Mouse (Mus musculus) liver, embryonic 15.5 days (tissue): ENCODE data around the gene Hmgcll1. TPM values are rescaled to one million over a fixed set of nuclear protein-coding genes. Genes with fewer than 3 reads are reported as not detected.

ENCODE experiments used
- ATAC-seq: fragments of 200-750 bp; cut with Nextera tagmentation; 2 replicates; pipeline ENCODE4 v1.8.0; 2017; ENCODE audit warnings: moderate number of reproducible peaks, mild to moderate bottlenecking, moderate library complexity; ENCODE audit not compliant: insufficient read depth
- H3K27ac ChIP-seq: fragments of 300-500 bp; sonication (generic); replicated peaks from 2 replicates; pipeline ENCODE4 v1.5.1; 2015; ENCODE audit warnings: mild to moderate bottlenecking, inconsistent platforms
- H3K27me3 ChIP-seq: fragments of 300-500 bp; sonication (generic); 2 replicates; pipeline ENCODE4 v1.6.1; 2015; ENCODE audit warnings: mild to moderate bottlenecking, inconsistent platforms
- H3K36me3 ChIP-seq: fragments of 300-500 bp; sonication (generic); replicated peaks from 2 replicates; pipeline ENCODE4 v1.6.1; 2015; ENCODE audit warnings: moderate library complexity, mild to moderate bottlenecking, inconsistent platforms
- H3K4me1 ChIP-seq: fragments of 300-500 bp; sonication (generic); replicated peaks from 2 replicates; pipeline ENCODE4 v1.6.1; 2015; ENCODE audit warnings: inconsistent platforms
- H3K4me2 ChIP-seq: fragments of 300-500 bp; sonication (generic); 2 replicates; pipeline ENCODE4 v1.6.1; 2015; ENCODE audit warnings: moderate library complexity, mild to moderate bottlenecking, inconsistent platforms
- H3K4me3 ChIP-seq: fragments of 300-500 bp; sonication (generic); replicated peaks from 2 replicates; pipeline ENCODE4 v1.5.1; 2015; ENCODE audit warnings: mild to moderate bottlenecking, inconsistent platforms
- H3K9ac ChIP-seq: fragments of 300-500 bp; sonication (generic); 2 replicates; pipeline ENCODE4 v1.6.1; 2015; ENCODE audit warnings: moderate library complexity, mild to moderate bottlenecking, inconsistent platforms
- H3K9me3 ChIP-seq: fragments of 300-500 bp; sonication (generic); replicated peaks from 2 replicates; pipeline ENCODE4 v1.6.1; 2016; ENCODE audit warnings: inconsistent platforms
- WGBS: fragments of 180-500 bp; shearing (Covaris S2); methylation state at CpG from one replicate; pipeline ENCODE4 v1.1.7; 2015; ENCODE audit warnings: mixed read lengths; ENCODE audit not compliant: insufficient replicate concordance; 5-methylcytosine and 5-hydroxymethylcytosine counted together
- polyA plus RNA-seq: library from polyadenylated mRNA; unstranded; fragments of >200 nt; fragmentation: Nextera tagmentation; extraction: Ambion mirVana; gene quantifications from 2 replicates; pipeline ENCODE4 v1.2.1, GENCODE M21; 2015

The Hmgcll1 gene
- 0.21 and 0.36 TPM in 2 replicates for polyA plus RNA-seq

DNA sequence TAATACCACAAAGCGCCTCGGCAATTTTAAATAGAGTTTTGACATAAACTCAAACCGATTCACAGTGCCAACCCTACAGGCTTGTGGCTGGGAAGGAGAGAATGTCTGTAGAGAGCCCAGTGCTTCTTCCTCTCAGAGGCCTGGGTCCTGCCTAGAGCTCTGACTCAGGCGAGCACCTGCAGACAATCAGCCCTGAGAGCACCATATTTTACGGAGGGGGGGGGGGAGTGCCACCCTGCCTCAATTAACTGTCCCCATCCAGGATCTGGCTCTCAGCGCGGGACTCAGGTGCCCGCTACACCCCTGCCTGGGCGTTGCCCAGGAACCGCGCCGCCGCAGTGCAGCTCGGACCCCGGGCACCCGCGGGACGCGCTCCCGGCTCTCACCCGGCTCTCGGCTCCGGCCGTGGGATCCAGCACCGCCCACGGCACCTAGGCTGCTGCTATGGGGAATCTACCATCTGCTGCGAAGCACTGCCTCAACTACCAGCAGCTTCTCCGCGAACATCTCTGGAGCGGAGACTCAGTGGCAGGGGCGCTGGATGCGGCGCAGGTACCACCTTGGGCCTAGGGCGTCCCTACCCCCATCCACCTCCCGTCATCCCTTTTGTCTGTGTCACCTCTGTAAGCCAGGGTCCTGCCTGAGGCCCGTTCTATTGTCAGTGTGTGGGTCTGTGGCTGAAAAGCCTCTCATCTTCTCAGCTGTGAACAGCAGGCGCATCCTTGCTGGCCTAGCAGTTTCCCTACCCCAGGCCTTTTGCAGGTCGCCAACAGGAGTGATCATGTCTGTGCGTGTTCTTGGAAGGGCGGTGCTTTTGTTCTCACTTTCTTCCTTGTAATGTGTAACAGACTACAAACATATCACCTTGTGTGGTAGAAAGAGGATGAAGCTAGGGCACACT, at the start of gene Hmgcll1:
Gene Hmgcll1 (plus strand): TSS at position 225 of the 901 bp plus-strand sequence.
- ATAC-seq, result peak; percentile 51
- peaks cover 15% of the 10 kb centered on the region for H3K4me1 ChIP-seq
- peak within 1 kb of the TSS; percentile 39 for H3K9ac ChIP-seq
- WGBS, result 17% methylated on average over 40 of the region's 40 CpGs
- no peaks in the 10 kb centered on the region for H3K36me3 ChIP-seq
- H3K4me2 ChIP-seq, result peak within 1 kb of the TSS; percentile 79
- no peaks in the 10 kb centered on the region for H3K9me3 ChIP-seq
- peak within 1 kb of the TSS; percentile 53 for H3K4me3 ChIP-seq
- 0 out of 2 replicates have a peak, but pooled peaks cover 9% of the 10 kb centered on the region for H3K27me3 ChIP-seq
- H3K27ac ChIP-seq, result no peak within 1 kb of the TSS

DNA sequence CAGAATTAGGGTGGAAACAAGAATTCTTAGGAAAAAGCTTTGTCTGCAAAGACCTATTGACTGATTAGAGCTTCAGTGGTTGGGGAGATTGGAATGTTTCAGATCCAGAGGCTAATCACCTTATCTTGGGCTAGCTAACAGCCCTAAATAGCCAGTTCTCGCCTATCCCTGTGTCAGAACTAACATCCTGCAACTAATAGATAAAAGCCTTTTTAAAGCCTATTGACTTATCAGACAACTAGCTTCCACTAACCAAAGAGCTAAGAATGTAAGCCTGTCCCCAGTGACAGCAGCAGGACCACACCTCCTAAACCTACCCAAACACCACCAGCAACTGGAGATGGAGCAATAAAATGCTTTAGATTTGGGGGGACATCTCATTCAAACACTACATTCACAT, 34.6 kb upstream of the Hmgcll1 start:
- H3K27me3 ChIP-seq, result no peaks in the 10 kb centered on the region
- H3K27ac ChIP-seq, result peak overlapping the region; percentile 77
- WGBS, result 10% methylated on average over 1 of the region's 1 CpGs
- ATAC-seq, result peak; percentile 97
- no peaks in the 10 kb centered on the region for H3K9me3 ChIP-seq
- no peak overlapping the region for H3K4me3 ChIP-seq
- H3K4me2 ChIP-seq, result peak overlapping the region; percentile 38
- no peak overlapping the region for H3K9ac ChIP-seq
- no peaks in the 10 kb centered on the region for H3K36me3 ChIP-seq
- peaks cover 32% of the 10 kb centered on the region for H3K4me1 ChIP-seq

DNA sequence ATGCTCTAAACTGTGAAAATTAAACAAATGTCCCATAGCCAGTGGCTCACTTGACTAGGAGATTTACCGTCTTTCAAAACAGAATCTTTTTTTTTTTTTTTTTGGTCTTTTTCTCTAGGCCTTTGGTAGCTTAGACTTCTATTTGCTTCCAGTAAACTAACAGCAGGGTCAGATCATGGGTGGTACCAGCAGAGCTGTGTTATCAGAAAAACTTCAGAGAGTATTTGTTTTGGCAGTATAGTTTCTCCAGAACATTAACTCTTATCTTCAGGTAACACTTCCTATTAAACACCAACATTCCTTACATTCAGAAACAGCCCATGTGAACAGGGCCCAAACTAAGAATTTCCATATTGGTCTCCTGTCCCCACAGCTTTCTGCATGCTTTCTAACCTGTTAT, 33.5 kb upstream of the Hmgcll1 start:
- Histone ChIP-seq H3K27ac (peak overlapping the region; percentile 77), H3K4me1 (peaks cover 40% of the 10 kb centered on the region), H3K9ac (no peak overlapping the region), H3K27me3 (no peaks in the 10 kb centered on the region), H3K4me2 (peak overlapping the region; percentile 38; the same call in 1 of the 2 replicates), H3K9me3 (no peaks in the 10 kb centered on the region), H3K36me3 (no peaks in the 10 kb centered on the region), H3K4me3 (no peak overlapping the region)
- 10% methylated on average over 1 of the region's 1 CpGs for WGBS
- ATAC-seq, result peak; percentile 67

DNA sequence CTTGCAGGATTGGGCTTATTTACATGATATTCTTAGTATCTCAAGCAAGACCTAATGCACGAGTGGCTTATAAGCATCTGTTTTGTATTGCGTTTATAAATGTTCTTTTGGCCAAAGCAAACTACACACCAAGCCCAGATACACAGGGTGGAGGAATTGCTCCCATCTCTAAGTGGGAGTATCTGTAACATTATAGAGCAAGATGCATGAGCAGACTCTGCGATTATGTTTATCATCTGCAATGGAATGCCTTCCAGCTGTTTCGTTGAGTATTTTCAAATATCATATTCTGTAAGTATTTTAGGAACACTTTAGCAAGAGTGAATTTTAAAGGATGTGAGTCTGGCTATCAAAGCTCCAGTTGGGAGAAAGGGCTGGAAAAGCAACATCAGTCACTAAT, 25.2 kb upstream of the Hmgcll1 start:
- Histone ChIP-seq H3K36me3 (no peaks in the 10 kb centered on the region), H3K9ac (no peak overlapping the region), H3K4me2 (no peak overlapping the region), H3K9me3 (no peaks in the 10 kb centered on the region), H3K4me1 (peaks cover 9% of the 10 kb centered on the region), H3K27me3 (no peaks in the 10 kb centered on the region), H3K4me3 (no peak overlapping the region), H3K27ac (no peak overlapping the region)
- ATAC-seq, result no peak
- 78% methylated on average over 4 of the region's 4 CpGs for WGBS

DNA sequence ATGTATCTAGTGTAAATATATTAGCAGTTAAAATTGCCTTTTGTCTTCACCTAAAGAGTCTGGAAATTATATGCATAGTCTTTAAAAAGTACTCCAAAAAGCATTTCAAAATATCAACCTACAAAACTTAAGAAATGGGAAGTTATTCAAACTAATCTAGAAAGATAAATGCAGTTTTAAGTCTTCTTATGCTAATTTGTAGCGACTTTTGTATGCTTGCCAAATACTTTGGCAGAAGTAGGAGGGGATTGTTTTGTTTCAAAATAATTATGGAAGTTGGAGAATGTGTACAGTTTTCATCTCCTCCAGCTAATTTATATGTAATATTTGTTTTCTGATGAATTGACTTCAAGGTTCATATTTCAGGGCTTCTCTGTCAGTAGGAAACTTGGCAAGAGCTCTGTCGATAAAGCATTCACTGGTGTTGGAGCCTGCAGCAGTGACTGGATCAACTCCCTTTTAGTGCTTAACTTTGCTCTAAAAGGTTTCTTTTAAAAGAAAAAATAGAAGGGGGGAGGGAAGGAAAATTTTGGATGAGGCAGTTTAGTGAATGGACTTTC, 15.8 kb upstream of the Hmgcll1 start:
- WGBS, result 78% methylated on average over 2 of the region's 2 CpGs
- no peaks in the 10 kb centered on the region for H3K36me3 ChIP-seq
- ATAC-seq, result no peak
- H3K27ac ChIP-seq, result no peak overlapping the region
- no peak overlapping the region for H3K9ac ChIP-seq
- H3K9me3 ChIP-seq, result no peaks in the 10 kb centered on the region
- no peaks in the 10 kb centered on the region for H3K4me1 ChIP-seq
- H3K4me2 ChIP-seq, result no peak overlapping the region
- no peaks in the 10 kb centered on the region for H3K27me3 ChIP-seq
- H3K4me3 ChIP-seq, result no peak overlapping the region

DNA sequence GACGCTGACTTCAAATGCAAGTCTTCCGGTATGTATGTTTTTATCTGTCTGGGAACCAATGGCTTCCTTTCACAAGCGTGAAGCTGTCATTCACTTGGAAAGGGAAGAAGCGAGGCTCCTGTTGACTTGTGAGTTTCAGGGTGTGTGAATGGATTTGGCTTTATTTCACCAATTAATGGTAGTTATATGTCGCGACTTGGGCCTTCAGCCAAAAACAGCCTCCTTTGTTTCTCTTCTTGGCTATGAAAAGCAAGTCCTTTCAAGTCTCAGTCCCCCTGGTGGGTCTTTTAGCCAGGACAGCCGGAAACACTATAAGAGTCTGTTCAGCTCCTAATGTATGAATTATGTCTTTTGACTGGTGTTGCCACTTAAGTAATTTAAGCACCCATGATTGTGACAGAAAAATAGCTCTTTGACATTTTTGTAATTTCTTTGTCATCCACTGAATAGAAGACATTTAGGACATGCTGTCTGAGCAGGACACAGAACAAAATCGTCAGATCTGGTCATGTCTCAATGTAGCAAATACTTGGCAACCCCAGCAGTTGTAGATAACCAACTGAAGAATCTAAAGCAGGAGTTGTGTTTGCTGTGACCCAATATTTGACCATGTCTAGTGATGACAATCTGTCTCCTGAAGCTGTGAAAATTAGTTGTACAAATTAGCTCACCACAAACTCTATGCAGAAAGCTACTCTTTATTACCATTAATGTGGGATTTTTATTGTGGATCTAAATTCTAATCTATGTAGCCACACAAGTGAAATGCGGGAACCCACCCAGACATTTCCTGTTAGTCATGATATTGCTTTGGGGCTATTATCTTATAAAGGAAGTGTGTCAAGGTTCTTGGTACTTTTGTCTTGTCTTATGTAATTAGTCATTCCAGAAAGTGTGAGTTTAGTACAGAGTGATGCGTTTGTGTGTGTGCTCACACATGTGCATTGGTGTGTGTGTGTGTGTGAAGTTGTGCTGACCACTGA, 13.5 kb upstream of the Hmgcll1 start:
- no peak; the same call in 1 of the 2 replicates for ATAC-seq
- WGBS, result 55% methylated on average over 10 of the region's 10 CpGs

DNA sequence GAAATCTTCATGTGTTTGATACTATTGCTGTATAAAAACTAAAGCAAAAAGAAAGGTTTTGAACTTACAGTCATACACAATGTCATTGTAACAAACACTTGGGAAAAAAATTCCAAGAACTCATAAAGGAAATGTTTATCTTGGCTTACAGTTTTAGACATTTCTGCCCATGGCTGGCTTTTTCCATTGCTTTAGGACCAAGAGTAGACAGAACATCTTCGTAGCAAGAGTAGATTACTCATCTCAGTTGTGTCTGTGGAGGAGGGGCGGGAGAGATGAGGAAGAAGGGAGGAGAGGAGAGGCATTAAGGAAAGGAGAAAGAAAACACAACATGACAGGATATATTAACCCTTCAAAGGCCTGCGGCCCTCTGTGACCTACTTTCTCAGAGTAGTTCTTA, 11.6 kb upstream of the Hmgcll1 start:
- Histone ChIP-seq H3K9me3 (no peaks in the 10 kb centered on the region), H3K4me3 (no peak overlapping the region), H3K4me2 (no peak overlapping the region), H3K9ac (no peak overlapping the region), H3K27ac (no peak overlapping the region), H3K4me1 (0 out of 2 replicates have a peak, but pooled peaks cover 3% of the 10 kb centered on the region), H3K36me3 (no peaks in the 10 kb centered on the region), H3K27me3 (no peaks in the 10 kb centered on the region)
- 56% methylated on average over 3 of the region's 3 CpGs for WGBS
- no peak for ATAC-seq

More for the DNA sequence above, 13.5 kb upstream of the Hmgcll1 start:
- Histone ChIP-seq H3K4me3 (no peak overlapping the region), H3K36me3 (no peaks in the 10 kb centered on the region), H3K27me3 (no peaks in the 10 kb centered on the region), H3K4me2 (no peak overlapping the region), H3K9ac (no peak overlapping the region), H3K27ac (no peak overlapping the region), H3K9me3 (no peaks in the 10 kb centered on the region), H3K4me1 (no peaks in the 10 kb centered on the region)

DNA sequence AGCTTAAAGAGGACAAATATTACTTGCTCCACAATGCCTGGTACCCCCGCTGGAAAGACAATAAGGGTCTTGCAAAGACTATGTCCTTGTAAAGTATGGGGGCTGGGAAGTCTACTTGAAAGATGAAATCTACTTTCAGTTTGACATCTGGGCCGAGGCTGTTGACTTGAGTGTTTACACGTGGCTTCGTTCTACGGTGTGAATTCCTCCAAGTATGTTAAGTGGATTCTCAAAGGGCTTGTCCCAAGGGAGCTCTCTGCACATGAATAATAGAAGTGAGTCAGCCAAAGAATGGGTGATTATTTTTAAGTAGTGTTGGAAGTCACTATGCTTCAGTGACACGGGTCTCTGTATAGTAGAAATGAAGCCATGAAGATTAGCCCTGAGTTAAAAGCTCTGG, 11.0 kb upstream of the Hmgcll1 start:
- H3K4me3 ChIP-seq, result no peak overlapping the region
- ATAC-seq, result no peak
- no peak overlapping the region for H3K9ac ChIP-seq
- no peaks in the 10 kb centered on the region for H3K27me3 ChIP-seq
- H3K9me3 ChIP-seq, result no peaks in the 10 kb centered on the region
- H3K27ac ChIP-seq, result no peak overlapping the region
- no peaks in the 10 kb centered on the region for H3K36me3 ChIP-seq
- 63% methylated on average over 6 of the region's 6 CpGs for WGBS
- H3K4me1 ChIP-seq, result 0 out of 2 replicates have a peak, but pooled peaks cover 3% of the 10 kb centered on the region
- no peak overlapping the region for H3K4me2 ChIP-seq

DNA sequence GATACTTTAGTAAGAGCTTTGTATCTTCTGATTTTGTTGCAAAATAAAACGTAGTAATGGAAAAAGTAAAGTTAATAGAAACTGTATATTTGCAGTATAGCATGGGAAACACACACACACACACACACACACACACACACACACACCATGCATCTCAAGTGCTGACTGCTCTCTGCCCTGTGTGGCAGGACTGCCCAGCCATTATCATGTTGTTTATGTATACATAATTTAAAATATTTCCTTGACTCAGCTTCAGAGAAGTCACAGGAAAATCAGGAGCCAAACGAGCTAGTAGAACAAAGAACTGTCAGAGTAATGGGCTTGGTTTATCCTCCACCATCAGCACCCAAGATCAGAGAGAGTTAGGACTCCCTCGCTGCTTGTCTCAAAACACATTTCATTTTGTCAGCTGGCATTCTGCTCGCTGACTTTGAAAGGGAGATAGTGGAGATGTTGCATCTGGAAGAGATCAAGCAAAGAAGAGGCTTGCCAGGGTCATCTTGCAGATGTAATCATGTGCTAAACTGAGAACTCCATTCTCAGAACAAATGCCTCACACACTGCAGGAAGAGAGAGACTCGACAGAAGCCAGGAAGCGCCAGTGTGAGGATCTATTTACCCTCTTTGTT, 7.2 kb upstream of the Hmgcll1 start:
- Histone ChIP-seq H3K4me3 (no peak overlapping the region), H3K9ac (no peak overlapping the region), H3K36me3 (no peaks in the 10 kb centered on the region), H3K4me1 (0 out of 2 replicates have a peak, but pooled peaks cover 3% of the 10 kb centered on the region), H3K4me2 (no peak overlapping the region), H3K27ac (no peak overlapping the region), H3K9me3 (no peaks in the 10 kb centered on the region), H3K27me3 (no peaks in the 10 kb centered on the region)
- no peak for ATAC-seq
- 35% methylated on average over 6 of the region's 6 CpGs for WGBS

DNA sequence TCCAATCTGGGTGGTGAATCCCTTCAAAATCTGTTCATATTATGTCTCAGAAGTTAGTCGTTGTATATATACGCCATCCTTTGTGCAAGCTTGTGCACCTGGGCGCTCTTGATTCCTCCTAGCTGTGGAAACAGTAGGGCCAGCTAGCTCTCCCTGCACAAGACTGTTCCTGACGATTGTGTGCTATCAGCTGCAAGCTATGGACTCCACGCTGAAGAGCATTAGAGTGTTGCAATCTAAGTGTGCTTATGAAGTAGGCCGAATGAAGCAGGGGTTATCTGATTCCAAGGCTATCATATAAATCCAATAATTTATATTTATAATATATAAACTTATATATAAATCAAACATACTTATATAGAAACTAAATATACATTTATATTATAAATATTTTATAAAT, 866 bp upstream of the Hmgcll1 start:
- Histone ChIP-seq H3K4me2 (no peak overlapping the region; the same call in 1 of the 2 replicates), H3K4me3 (no peak overlapping the region), H3K4me1 (peaks cover 15% of the 10 kb centered on the region), H3K27ac (no peak overlapping the region), H3K9me3 (no peaks in the 10 kb centered on the region), H3K36me3 (no peaks in the 10 kb centered on the region), H3K27me3 (0 out of 2 replicates have a peak, but pooled peaks cover 9% of the 10 kb centered on the region), H3K9ac (no peak overlapping the region)
- WGBS, result 55% methylated on average over 6 of the region's 6 CpGs
- ATAC-seq, result no peak
